Mouse (Mus musculus) embryonic facial prominence, embryonic 14.5 days (tissue): ENCODE data around the gene Dqx1. TPM values are rescaled to one million over a fixed set of nuclear protein-coding genes. Genes with fewer than 3 reads are reported as not detected.

Source experiments
- ATAC-seq: fragments of 200-750 bp; cut with Nextera tagmentation; 2 replicates; pipeline ENCODE4 v1.8.0; 2017; ENCODE audit warnings: low read depth, moderate number of reproducible peaks, moderate TSS enrichment
- DNase-seq: peaks from one replicate; pipeline ENCODE4 v3.0.0-alpha.2; 2015; ENCODE audit warnings: low spot score
- H3K27ac ChIP-seq: fragments of 300-500 bp; sonication (generic); replicated peaks from 2 replicates; pipeline ENCODE4 v1.5.1; 2014; ENCODE audit warnings: low read depth, mild to moderate bottlenecking, low read length, moderate library complexity
- H3K27me3 ChIP-seq: fragments of 300-500 bp; sonication (generic); replicated peaks from 2 replicates; pipeline ENCODE4 v1.6.1; 2014; ENCODE audit warnings: low read length; ENCODE audit not compliant: control insufficient read depth, insufficient read depth
- H3K36me3 ChIP-seq: fragments of 300-500 bp; sonication (generic); 2 replicates; pipeline ENCODE4 v1.6.1; 2014; ENCODE audit warnings: low read length, mixed read lengths; ENCODE audit not compliant: control insufficient read depth, insufficient read depth
- H3K4me1 ChIP-seq: fragments of 300-500 bp; sonication (generic); 2 replicates; pipeline ENCODE4 v1.6.1; 2014; ENCODE audit warnings: antibody characterized with exemption, low read length; ENCODE audit not compliant: control insufficient read depth, insufficient read depth
- H3K4me2 ChIP-seq: fragments of 300-500 bp; sonication (generic); 2 replicates; pipeline ENCODE4 v1.6.1; 2014; ENCODE audit warnings: low read depth, mild to moderate bottlenecking, low read length, moderate library complexity, mixed read lengths
- H3K4me3 ChIP-seq: fragments of 300-500 bp; sonication (generic); 2 replicates; pipeline ENCODE4 v1.5.1; 2014; ENCODE audit warnings: low read depth, mild to moderate bottlenecking, low read length
- H3K9ac ChIP-seq: fragments of 300-500 bp; sonication (generic); 2 replicates; pipeline ENCODE4 v1.6.1; 2014; ENCODE audit warnings: low read depth, mild to moderate bottlenecking, low read length, moderate library complexity, mixed read lengths
- H3K9me3 ChIP-seq: fragments of 300-500 bp; sonication (generic); 2 replicates; pipeline ENCODE4 v1.6.1; 2016; ENCODE audit warnings: low read length; ENCODE audit not compliant: control insufficient read depth
- WGBS: fragments of 180-500 bp; shearing (Covaris S2); extraction: QIAGEN DNeasy Blood & Tissue Kit; methylation state at CpG from one replicate; pipeline ENCODE4 v1.1.7; 2014; 5-methylcytosine and 5-hydroxymethylcytosine counted together
- polyA plus RNA-seq: library from polyadenylated mRNA; unstranded; fragments of >200 nt; fragmentation: Nextera tagmentation; extraction: Ambion mirVana; gene quantifications from 2 replicates; pipeline ENCODE4 v1.2.1, GENCODE M21; 2014

Gene Dqx1
- polyA plus RNA-seq, 1 experiment from 2014 or later: 0.65 TPM

GRCm38 (mm10) chr6:83101688-83102556, 44.3 kb downstream of the Dqx1 start:
- ATAC-seq (peak; percentile 82), DNase-seq (peak; percentile 79)
- peak overlapping the region; percentile 97 for H3K4me2 ChIP-seq
- peak overlapping the region; percentile 73 for H3K9ac ChIP-seq
- H3K4me3 ChIP-seq: peak overlapping the region; percentile 73
- no peaks in the 10 kb centered on the region for H3K9me3 ChIP-seq
- peaks cover 5% of the 10 kb centered on the region; the same call in 1 of the 2 replicates for H3K4me1 ChIP-seq
- H3K36me3 ChIP-seq: 0 out of 2 replicates have a peak, but pooled peaks cover 3% of the 10 kb centered on the region
- under 1% methylated on average over 58 of the region's 74 CpGs for WGBS
- peak overlapping the region; percentile 74 for H3K27ac ChIP-seq
- 0 out of 2 replicates have a peak, but pooled peaks cover 5% of the 10 kb centered on the region for H3K27me3 ChIP-seq

- no peak for ATAC-seq
- DNase-seq: no peak
- H3K36me3 ChIP-seq: 0 out of 2 replicates have a peak, but pooled peaks cover 3% of the 10 kb centered on the region
- no peak overlapping the region for H3K27ac ChIP-seq
- H3K27me3 ChIP-seq: 0 out of 2 replicates have a peak, but pooled peaks cover 5% of the 10 kb centered on the region
- peaks cover 9% of the 10 kb centered on the region for H3K4me1 ChIP-seq
- 52% methylated on average over 11 of the region's 11 CpGs for WGBS
- H3K4me3 ChIP-seq: no peak overlapping the region
- H3K9me3 ChIP-seq: no peaks in the 10 kb centered on the region
- peak overlapping the region; percentile 73 for H3K9ac ChIP-seq
- peak overlapping the region; percentile 97 for H3K4me2 ChIP-seq
These were observed 45.5 kb downstream of the Dqx1 start for GRCm38 (mm10) chr6:83103130-83103650.

DNA sequence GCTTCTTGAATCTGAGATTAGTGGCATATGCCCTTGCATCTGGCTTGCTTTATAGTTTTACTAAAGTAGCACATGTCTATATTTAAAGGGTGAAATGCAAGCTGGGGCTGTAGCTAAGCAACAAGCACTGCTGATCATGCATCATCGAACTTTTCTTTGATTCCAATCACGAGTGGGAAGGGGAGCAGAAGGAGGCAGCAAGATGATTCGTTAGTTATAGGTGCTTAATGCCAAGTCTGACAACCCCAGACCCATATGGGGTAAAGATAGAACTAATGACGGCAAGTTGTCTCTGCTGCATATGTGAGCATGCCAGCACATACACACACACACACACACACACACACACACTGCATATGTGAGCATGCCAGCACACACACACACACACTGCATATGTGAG, 46.5 kb downstream of the Dqx1 start:
- Histone ChIP-seq H3K27ac (no peak overlapping the region), H3K4me2 (no peak overlapping the region), H3K9ac (no peak overlapping the region), H3K27me3 (0 out of 2 replicates have a peak, but pooled peaks cover 5% of the 10 kb centered on the region), H3K4me1 (peaks cover 12% of the 10 kb centered on the region), H3K4me3 (no peak overlapping the region), H3K9me3 (no peaks in the 10 kb centered on the region), H3K36me3 (0 out of 2 replicates have a peak, but pooled peaks cover 3% of the 10 kb centered on the region)
- ATAC-seq (no peak), DNase-seq (no peak)
- WGBS: 67% methylated on average over 4 of the region's 4 CpGs

GRCm38 (mm10) chr6:83107566-83108400, 50.1 kb downstream of the Dqx1 start:
- Histone ChIP-seq H3K9me3 (no peaks in the 10 kb centered on the region), H3K4me1 (peaks cover 16% of the 10 kb centered on the region), H3K27ac (peak overlapping the region; percentile 67; the same call in 1 of the 2 replicates), H3K9ac (peak overlapping the region; percentile 86), H3K27me3 (no peaks in the 10 kb centered on the region), H3K36me3 (peaks cover 7% of the 10 kb centered on the region; the same call in 1 of the 2 replicates), H3K4me2 (peak overlapping the region; percentile 90), H3K4me3 (peak overlapping the region; percentile 91)
- peak; percentile 48 for ATAC-seq
- DNase-seq: peak; percentile 75
- 35% methylated on average over 12 of the region's 13 CpGs for WGBS

DNA sequence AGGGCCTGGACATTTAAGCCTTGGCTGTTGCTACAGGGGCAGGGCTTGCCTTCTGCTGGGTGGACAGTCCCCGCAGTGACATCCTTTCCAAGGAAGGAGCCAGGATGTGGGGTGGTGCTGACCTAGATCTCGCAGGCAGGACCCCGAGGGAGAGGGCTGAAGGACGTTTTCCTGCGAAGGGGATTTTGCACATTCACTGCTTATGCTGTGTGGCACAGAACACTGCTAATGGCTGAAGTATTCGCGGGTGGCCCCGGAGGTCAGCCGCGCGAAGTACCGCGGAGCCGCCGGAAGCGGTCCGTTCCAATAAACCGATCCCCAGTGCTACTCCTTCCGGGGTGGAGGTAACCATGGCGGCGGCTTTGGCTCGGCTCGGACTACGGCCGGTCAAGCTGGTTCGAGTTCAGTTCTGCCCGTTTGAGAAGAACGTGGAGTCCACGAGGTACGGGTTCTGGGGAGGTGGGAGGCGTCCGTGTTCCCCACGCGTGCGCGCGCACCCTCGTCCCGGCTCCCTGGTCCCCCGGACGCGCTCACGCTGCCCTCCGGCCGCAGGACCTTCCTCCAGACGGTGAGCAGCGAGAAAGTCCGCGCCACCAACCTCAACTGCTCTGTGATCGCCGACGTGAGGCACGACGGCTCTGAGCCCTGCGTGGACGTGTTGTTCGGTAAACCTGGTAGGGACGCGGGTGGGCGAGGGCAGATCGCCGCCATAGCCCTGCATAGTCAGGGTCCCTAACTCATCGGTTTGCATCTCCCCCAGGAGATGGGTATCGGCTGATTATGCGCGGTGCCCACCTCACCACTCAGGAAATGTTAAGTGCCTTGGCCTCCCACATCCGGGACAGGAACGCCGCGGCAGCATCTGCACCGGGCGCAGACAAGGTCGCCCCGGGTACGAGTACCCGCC, 51.4 kb downstream of the Dqx1 start, which contains the start of gene Mrpl53:
Gene Mrpl53 (plus strand): TSS at position 279 of the 907 bp plus-strand sequence.
- peak within 1 kb of the TSS; percentile 90 for H3K4me2 ChIP-seq
- H3K4me3 ChIP-seq: peak within 1 kb of the TSS; percentile 91
- peak within 1 kb of the TSS; percentile 86 for H3K9ac ChIP-seq
- H3K4me1 ChIP-seq: peaks cover 13% of the 10 kb centered on the region
- no peaks in the 10 kb centered on the region for H3K9me3 ChIP-seq
- WGBS: 0% methylated on average over 65 of the region's 76 CpGs
- no peaks in the 10 kb centered on the region for H3K27me3 ChIP-seq
- H3K36me3 ChIP-seq: peaks cover 7% of the 10 kb centered on the region; the same call in 1 of the 2 replicates
- H3K27ac ChIP-seq: peak within 1 kb of the TSS; percentile 67
- ATAC-seq (peak; percentile 92), DNase-seq (peak; percentile 84)

GRCm38 (mm10) chr6:83111510-83112136, 54.0 kb downstream of the Dqx1 start:
- WGBS: 88% methylated on average over 4 of the region's 4 CpGs
- no peaks in the 10 kb centered on the region for H3K27me3 ChIP-seq
- no peak for ATAC-seq
- no peak overlapping the region for H3K27ac ChIP-seq
- peaks cover 19% of the 10 kb centered on the region for H3K4me1 ChIP-seq
- no peak overlapping the region for H3K4me2 ChIP-seq
- no peak overlapping the region for H3K4me3 ChIP-seq
- H3K36me3 ChIP-seq: peaks cover 4% of the 10 kb centered on the region; the same call in 1 of the 2 replicates
- DNase-seq: no peak
- H3K9me3 ChIP-seq: no peaks in the 10 kb centered on the region
- no peak overlapping the region for H3K9ac ChIP-seq

- ATAC-seq (peak; percentile 93), DNase-seq (peak; percentile 95)
- H3K27ac ChIP-seq: peak within 1 kb of the TSS; percentile 77
- H3K4me1 ChIP-seq: peaks cover 15% of the 10 kb centered on the region
- H3K9me3 ChIP-seq: no peaks in the 10 kb centered on the region
- H3K4me3 ChIP-seq: peak within 1 kb of the TSS; percentile 60
- no peaks in the 10 kb centered on the region for H3K27me3 ChIP-seq
- under 1% methylated on average over 39 of the region's 58 CpGs for WGBS
- H3K9ac ChIP-seq: peak within 1 kb of the TSS; percentile 85
- peaks cover 31% of the 10 kb centered on the region for H3K36me3 ChIP-seq
- peak within 1 kb of the TSS; percentile 74 for H3K4me2 ChIP-seq
These were observed 57.5 kb downstream of the Dqx1 start, which contains the start of gene Mogs for GRCm38 (mm10) chr6:83115011-83115671. Gene Mogs (plus strand): TSS chr6:83115496.
